ENCODE assay signal across 24 mouse cellular contexts in genomic region chr3:50973081-50973480, GRCm38 (mm10).
A peak's percentile ranks its signal among the peaks of the same experiment; 100 is the strongest.
DNase-seq lines count a peak whose midpoint lies in the region; ATAC-seq and TF ChIP-seq lines count a peak whose summit lies in the region.
"Had no signal": no experiment of that assay in that cellular context is flagged by ENCODE, and none has a peak within 500 bp of the region (broad histone marks: within the 10 kb centered on the region; RNA-seq: fewer than 3 reads in every experiment).

No protein-coding gene starts in this region.

- ATAC-seq in forebrain, embryonic 14.5 days, result peak; percentile 44; the same call in 1 of the 2 replicates
- no peak for ATAC-seq in forebrain, postnatal 0 days
- 0 out of 2 replicates have a peak, but pooled peaks have one; percentile 26 for ATAC-seq in hindbrain, embryonic 12.5 days (ENCODE audit: low FRiP score)
- ATAC-seq in neural tube, embryonic 13.5 days (ENCODE audit: low read depth), result 0 out of 2 replicates have a peak, but pooled peaks have one; percentile 49
- ATAC-seq in CD4-positive, CD25-positive, alpha-beta regulatory T cell, adult 4 months, result no peak
- ATAC-seq: intestine, embryonic 15.5 days; Patski had no signal

- no peak for TF ChIP-seq CTCF in forebrain, postnatal 0 days (IDR thresholded peaks at IDR 0.05; ENCODE audit: low read depth)

- no peak overlapping the region for H3K4me3 ChIP-seq in forebrain, embryonic 14.5 days (ENCODE audit: low read depth, low read length)
- H3K4me3 ChIP-seq in forebrain, postnatal 0 days (ENCODE audit: low read depth, low read length), result no peak overlapping the region
- no peak overlapping the region for H3K4me3 ChIP-seq in hindbrain, embryonic 12.5 days
- H3K4me3 ChIP-seq in hindbrain, embryonic 10.5 days, result no peak overlapping the region
- H3K4me3 ChIP-seq in neural tube, embryonic 13.5 days, result no peak overlapping the region
- H3K4me3 ChIP-seq: embryonic facial prominence, embryonic 15.5 days; erythroblast, embryonic 14.5 days; gastrocnemius, adult 2 months; heart, embryonic 13.5 days; intestine, embryonic 15.5 days had no signal

- peaks cover 2% of the 10 kb centered on the region; the same call in 1 of the 2 replicates for H3K4me1 ChIP-seq in forebrain, embryonic 14.5 days (ENCODE audit: control insufficient read depth, insufficient read depth, low read length)
- H3K4me1 ChIP-seq in forebrain, postnatal 0 days (ENCODE audit: insufficient read depth), result no peaks in the 10 kb centered on the region
- H3K4me1 ChIP-seq in hindbrain, embryonic 12.5 days, result no peaks in the 10 kb centered on the region
- no peaks in the 10 kb centered on the region; the same call in 1 of the 2 replicates for H3K4me1 ChIP-seq in hindbrain, embryonic 10.5 days (replicated peaks)
- 0 out of 2 replicates have a peak, but pooled peaks cover 8% of the 10 kb centered on the region for H3K4me1 ChIP-seq in neural tube, embryonic 13.5 days (replicated peaks)
- H3K4me1 ChIP-seq: embryonic facial prominence, embryonic 15.5 days; heart, embryonic 13.5 days; intestine, embryonic 15.5 days had no signal

- DNase-seq in forebrain, embryonic 14.5 days (ENCODE audit: low spot score), result no peak
- DNase-seq in forebrain, postnatal 0 days, result no peak
- no peak for DNase-seq in hindbrain, embryonic 10.5 days (ENCODE audit: low spot score)
- DNase-seq in neural tube, embryonic 10.5 days (ENCODE audit: extremely low spot score, low spot score), result no peak
- no peak for DNase-seq in adrenal gland, postnatal 4 days (ENCODE audit: low spot score in 2 of 2)
- DNase-seq: adrenal gland, adult 2 months; adrenal gland, postnatal 25 days; cerebellum, adult 11 months; cerebellum, adult 8-10 months; cerebellum, postnatal 14 days; embryo, embryonic 11 days; gastrocnemius, adult 2 months; gastrocnemius, postnatal 25 days; heart, postnatal 4 days; kidney, adult 18-20 months had no signal

- no peaks in the 10 kb centered on the region for H3K36me3 ChIP-seq in forebrain, embryonic 14.5 days (ENCODE audit: control insufficient read depth, insufficient read depth, low read length)
- no peaks in the 10 kb centered on the region for H3K36me3 ChIP-seq in forebrain, postnatal 0 days (ENCODE audit: insufficient read depth)
- H3K36me3 ChIP-seq in hindbrain, embryonic 12.5 days, result no peaks in the 10 kb centered on the region
- H3K36me3 ChIP-seq in hindbrain, embryonic 10.5 days, result no peaks in the 10 kb centered on the region
- no peaks in the 10 kb centered on the region for H3K36me3 ChIP-seq in neural tube, embryonic 13.5 days
- H3K36me3 ChIP-seq: embryonic facial prominence, embryonic 15.5 days; heart, embryonic 13.5 days; intestine, embryonic 15.5 days had no signal

- H3K27ac ChIP-seq in forebrain, embryonic 14.5 days (ENCODE audit: low read depth, low read length), result no peak overlapping the region
- H3K27ac ChIP-seq in forebrain, postnatal 0 days (ENCODE audit: low read depth, low read length), result no peak overlapping the region
- no peak overlapping the region for H3K27ac ChIP-seq in hindbrain, embryonic 12.5 days
- H3K27ac ChIP-seq in hindbrain, embryonic 10.5 days, result no peak overlapping the region
- peak overlapping the region; percentile 14 for H3K27ac ChIP-seq in neural tube, embryonic 13.5 days (replicated peaks)
- H3K27ac ChIP-seq: embryonic facial prominence, embryonic 15.5 days; gastrocnemius, adult 2 months; heart, embryonic 13.5 days; intestine, embryonic 15.5 days had no signal

- H3K9ac ChIP-seq in forebrain, embryonic 14.5 days (ENCODE audit: low read length), result no peak overlapping the region
- H3K9ac ChIP-seq in forebrain, postnatal 0 days, result no peak overlapping the region
- no peak overlapping the region for H3K9ac ChIP-seq in hindbrain, embryonic 12.5 days
- H3K9ac ChIP-seq in neural tube, embryonic 13.5 days, result no peak overlapping the region
- H3K9ac ChIP-seq: embryonic facial prominence, embryonic 15.5 days; heart, embryonic 13.5 days; intestine, embryonic 15.5 days had no signal

- H3K27me3 ChIP-seq in forebrain, embryonic 14.5 days (replicated peaks; ENCODE audit: control insufficient read depth, insufficient read depth, low read length), result no peaks in the 10 kb centered on the region
- no peaks in the 10 kb centered on the region for H3K27me3 ChIP-seq in forebrain, postnatal 0 days (ENCODE audit: insufficient read depth, low read length)
- no peaks in the 10 kb centered on the region for H3K27me3 ChIP-seq in hindbrain, embryonic 12.5 days
- no peaks in the 10 kb centered on the region for H3K27me3 ChIP-seq in hindbrain, embryonic 10.5 days (ENCODE audit: insufficient read depth, poor library complexity, severe bottlenecking)
- no peaks in the 10 kb centered on the region for H3K27me3 ChIP-seq in neural tube, embryonic 13.5 days
- H3K27me3 ChIP-seq: CH12.LX; embryonic facial prominence, embryonic 15.5 days; heart, embryonic 13.5 days; intestine, embryonic 15.5 days; Patski had no signal

- no peaks in the 10 kb centered on the region for H3K9me3 ChIP-seq in forebrain, embryonic 14.5 days (replicated peaks; ENCODE audit: control insufficient read depth, low read length)
- H3K9me3 ChIP-seq in forebrain, postnatal 0 days (ENCODE audit: low read length), result no peaks in the 10 kb centered on the region
- H3K9me3 ChIP-seq in hindbrain, embryonic 12.5 days (replicated peaks), result no peaks in the 10 kb centered on the region
- no peaks in the 10 kb centered on the region for H3K9me3 ChIP-seq in hindbrain, embryonic 10.5 days
- H3K9me3 ChIP-seq in neural tube, embryonic 13.5 days, result no peaks in the 10 kb centered on the region
- H3K9me3 ChIP-seq: embryonic facial prominence, embryonic 15.5 days; heart, embryonic 13.5 days; intestine, embryonic 15.5 days had no signal

- H3K4me2 ChIP-seq in forebrain, embryonic 14.5 days (ENCODE audit: low read length), result no peak overlapping the region
- H3K4me2 ChIP-seq in forebrain, postnatal 0 days (ENCODE audit: low read depth), result no peak overlapping the region
- H3K4me2 ChIP-seq in hindbrain, embryonic 12.5 days (replicated peaks), result no peak overlapping the region
- no peak overlapping the region for H3K4me2 ChIP-seq in neural tube, embryonic 13.5 days
- H3K4me2 ChIP-seq: embryonic facial prominence, embryonic 15.5 days; heart, embryonic 13.5 days; intestine, embryonic 15.5 days had no signal

- WGBS in forebrain, embryonic 14.5 days, result 77% methylated on average over 6 of the region's 6 CpGs
- WGBS in forebrain, postnatal 0 days, result 65% methylated on average over 6 of the region's 6 CpGs
- WGBS in hindbrain, embryonic 12.5 days, result 80% methylated on average over 6 of the region's 6 CpGs
- WGBS in hindbrain, embryonic 10.5 days, result 90% methylated on average over 6 of the region's 6 CpGs
- 50% methylated on average over 6 of the region's 6 CpGs for WGBS in neural tube, embryonic 13.5 days

Comparison
In these comparisons a context has a peak if more than half of its experiments do, and no peak if none do; other contexts are left out.
1. ATAC-seq: peak in forebrain, embryonic 14.5 days (single experiment), hindbrain, embryonic 12.5 days (single experiment) and neural tube, embryonic 13.5 days (single experiment); none in forebrain, postnatal 0 days (single experiment) and CD4-positive, CD25-positive, alpha-beta regulatory T cell, adult 4 months (single experiment).